Mouse (Mus musculus) cerebellum, adult 2 months (tissue): Measurements from ENCODE around the gene Tdrd7.

Source experiments
- CTCF ChIP-seq: fragments of 200-500 bp; IDR thresholded peaks from 2 replicates; pipeline ENCODE4 v1.5.1; 2011; ENCODE audit warnings: low read depth, mild to moderate bottlenecking, control low read depth, low read length, moderate library complexity, borderline replicate concordance; ENCODE audit not compliant: insufficient read depth
- POLR2A ChIP-seq: fragments of 200-500 bp; IDR thresholded peaks from 2 replicates; pipeline ENCODE4 v1.6.1; 2011; ENCODE audit warnings: low read length, control low read depth, borderline replicate concordance; ENCODE audit not compliant: insufficient read depth

GRCm38 (mm10) chr4:45965737-45966447 lies 758 bp downstream of the Tdrd7 start:
- no peak for TF ChIP-seq CTCF
- TF ChIP-seq POLR2A = no peak
